Mouse (Mus musculus): Measurements from ENCODE around the gene Gtsf1. TPM values are rescaled to one million over a fixed set of nuclear protein-coding genes. Genes with fewer than 3 reads are reported as not detected.
A peak's percentile ranks its signal among the peaks of the same experiment; 100 is the strongest.
"Not testable (repeated sequence)": the region's sequence is repeated elsewhere in the genome, so short reads cannot be mapped to it uniquely, and the experiment has no call there.

Gene Gtsf1
- polyA plus RNA-seq, 1 experiment from 2014 or later = not detected

DNA sequence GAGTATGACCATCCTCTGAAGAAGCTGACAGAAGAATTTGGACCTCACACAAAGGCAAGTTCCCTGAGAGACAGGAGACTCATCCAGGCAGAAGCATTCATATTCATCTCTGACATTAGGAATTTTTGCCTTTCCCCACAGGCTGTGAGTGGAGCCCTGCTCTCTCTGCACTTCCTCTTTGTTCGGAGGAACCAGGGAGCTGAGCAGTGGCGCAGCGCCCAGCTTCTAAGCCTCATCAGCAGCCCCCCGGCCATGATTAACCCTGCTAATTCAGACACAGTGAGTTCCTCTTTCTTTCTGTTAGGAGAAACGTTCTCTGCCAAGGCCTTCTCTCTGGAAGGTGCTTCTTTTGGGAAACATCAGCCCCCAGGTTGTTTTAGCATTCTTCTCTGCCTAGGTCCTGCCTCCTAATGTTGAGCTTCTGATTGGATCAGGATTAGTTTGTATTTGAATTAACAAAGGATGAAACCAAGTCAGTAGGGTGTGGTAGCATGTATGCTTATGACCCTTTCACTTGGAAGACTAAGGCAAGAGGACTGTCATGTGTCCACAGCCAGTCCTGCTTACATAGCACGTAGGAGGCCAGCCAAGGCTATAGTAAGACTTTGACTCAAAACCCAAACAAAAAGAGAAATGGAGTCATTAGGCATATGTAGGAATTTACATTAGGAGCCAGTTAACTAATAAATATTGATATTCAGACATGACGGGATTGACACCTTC, 32.4 kb upstream of the Gtsf1 start:
- no peak for ATAC-seq (ENCODE audit: low FRiP score, low TSS enrichment)
- Histone ChIP-seq H3K4me3 (ENCODE audit: low read depth, low read length) (no peak overlapping the region), H3K4me1 (replicated peaks; ENCODE audit: control insufficient read depth, insufficient read depth) (no peaks in the 10 kb centered on the region), H3K9me3 (ENCODE audit: control insufficient read depth, low read length) (no peaks in the 10 kb centered on the region), H3K9ac (ENCODE audit: low read length) (peak overlapping the region; percentile 18; the same call in 1 of the 2 replicates), H3K4me2 (replicated peaks; ENCODE audit: low read depth) (0 out of 2 replicates have a peak overlapping the region, but pooled peaks have one; percentile 15), H3K27me3 (ENCODE audit: control insufficient read depth, insufficient read depth, low read length) (no peaks in the 10 kb centered on the region), H3K27ac (replicated peaks) (no peak overlapping the region), H3K36me3 (ENCODE audit: control insufficient read depth, insufficient read depth, low read length) (no peaks in the 10 kb centered on the region)
- WGBS = 37% methylated on average over 7 of the region's 7 CpGs
- DNase-seq (ENCODE audit: low spot score) = no peak
- no peak for TF ChIP-seq EP300 (optimal IDR thresholded peaks at IDR 0.05)
- TF ChIP-seq CTCF (IDR thresholded peaks at IDR 0.05; ENCODE audit: low read depth) = no peak

DNA sequence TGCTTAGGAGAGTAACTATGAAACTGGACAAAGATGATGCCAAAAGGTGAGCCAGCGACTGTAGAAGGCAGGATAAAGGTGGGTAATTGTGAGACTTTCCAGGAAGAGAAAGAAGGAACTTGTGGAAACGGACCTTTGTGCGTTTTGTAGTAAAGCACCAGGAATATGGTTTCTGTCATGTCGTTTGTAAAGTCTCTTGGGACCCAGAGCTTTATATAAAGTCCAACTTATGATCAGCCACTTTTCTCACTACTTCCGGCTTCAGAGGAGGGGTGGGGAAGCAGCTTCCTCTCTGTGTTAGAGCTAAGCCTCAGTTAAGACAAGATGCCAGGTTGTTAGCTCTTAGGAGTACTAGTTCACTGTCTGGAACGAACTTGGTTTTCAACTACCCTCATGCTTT, 24.2 kb upstream of the Gtsf1 start:
- Histone ChIP-seq H3K9me3 (ENCODE audit: control insufficient read depth, low read length) (no peaks in the 10 kb centered on the region), H3K4me2 (replicated peaks; ENCODE audit: low read depth) (no peak overlapping the region), H3K36me3 (ENCODE audit: control insufficient read depth, insufficient read depth, low read length) (no peaks in the 10 kb centered on the region), H3K9ac (ENCODE audit: low read length) (no peak overlapping the region), H3K27me3 (ENCODE audit: control insufficient read depth, insufficient read depth, low read length) (no peaks in the 10 kb centered on the region), H3K4me1 (replicated peaks; ENCODE audit: control insufficient read depth, insufficient read depth) (no peaks in the 10 kb centered on the region), H3K4me3 (ENCODE audit: low read depth, low read length) (no peak overlapping the region), H3K27ac (replicated peaks) (no peak overlapping the region)
- ATAC-seq (ENCODE audit: low FRiP score, low TSS enrichment) (no peak), DNase-seq (ENCODE audit: low spot score) (no peak)
- TF ChIP-seq EP300 (optimal IDR thresholded peaks at IDR 0.05) = no peak
- TF ChIP-seq CTCF (IDR thresholded peaks at IDR 0.05; ENCODE audit: low read depth) = no peak
- WGBS = 82% methylated on average over 6 of the region's 6 CpGs

DNA sequence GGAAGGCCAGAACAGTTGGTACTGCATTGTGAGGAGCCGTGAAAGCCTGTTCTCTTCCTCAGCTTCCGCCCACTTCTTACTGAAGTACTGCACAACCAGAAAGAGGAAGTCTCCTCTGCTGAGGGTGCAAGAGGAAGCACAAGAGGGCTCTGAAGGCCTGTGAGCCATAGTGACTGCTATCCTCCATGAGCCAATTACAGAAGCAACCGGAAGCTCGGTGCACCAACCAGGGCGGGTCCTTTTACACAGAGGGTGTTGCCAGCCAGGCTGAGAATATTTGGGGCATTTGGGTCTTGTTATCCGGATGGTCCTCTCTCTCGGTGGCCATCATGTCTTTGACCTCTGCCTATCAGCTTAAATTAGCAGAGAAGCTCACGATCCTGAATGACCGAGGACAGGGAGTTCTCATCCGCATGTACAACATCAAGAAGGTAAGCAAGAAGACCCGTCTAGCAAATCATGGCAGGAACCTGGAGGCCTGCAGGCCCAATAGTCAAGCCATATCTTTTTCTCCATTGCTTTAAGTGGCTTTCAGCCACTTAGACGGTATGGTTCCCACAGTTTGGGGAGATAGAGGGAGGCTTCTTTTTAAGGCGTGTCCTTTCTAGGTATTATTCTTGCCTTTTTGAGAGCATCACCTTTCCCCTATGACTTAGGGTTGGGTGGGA, 23.4 kb upstream of the Gtsf1 start, which contains the start of gene Nckap1l:
TSS of gene Nckap1l (plus strand) at position 244 of the 668 bp plus-strand sequence.
- no peak for TF ChIP-seq CTCF (IDR thresholded peaks at IDR 0.05; ENCODE audit: low read depth)
- TF ChIP-seq EP300 (optimal IDR thresholded peaks at IDR 0.05) = no peak
- Histone ChIP-seq H3K9me3 (ENCODE audit: control insufficient read depth, low read length) (no peaks in the 10 kb centered on the region), H3K4me1 (replicated peaks; ENCODE audit: control insufficient read depth, insufficient read depth) (no peaks in the 10 kb centered on the region), H3K27ac (replicated peaks) (no peak within 1 kb of the TSS), H3K36me3 (ENCODE audit: control insufficient read depth, insufficient read depth, low read length) (no peaks in the 10 kb centered on the region), H3K4me3 (ENCODE audit: low read depth, low read length) (no peak within 1 kb of the TSS), H3K9ac (ENCODE audit: low read length) (no peak within 1 kb of the TSS), H3K4me2 (replicated peaks; ENCODE audit: low read depth) (no peak within 1 kb of the TSS), H3K27me3 (ENCODE audit: control insufficient read depth, insufficient read depth, low read length) (no peaks in the 10 kb centered on the region)
- 80% methylated on average over 13 of the region's 13 CpGs for WGBS
- DNase-seq (ENCODE audit: low spot score) (no peak), ATAC-seq (ENCODE audit: low FRiP score, low TSS enrichment) (no peak)

DNA sequence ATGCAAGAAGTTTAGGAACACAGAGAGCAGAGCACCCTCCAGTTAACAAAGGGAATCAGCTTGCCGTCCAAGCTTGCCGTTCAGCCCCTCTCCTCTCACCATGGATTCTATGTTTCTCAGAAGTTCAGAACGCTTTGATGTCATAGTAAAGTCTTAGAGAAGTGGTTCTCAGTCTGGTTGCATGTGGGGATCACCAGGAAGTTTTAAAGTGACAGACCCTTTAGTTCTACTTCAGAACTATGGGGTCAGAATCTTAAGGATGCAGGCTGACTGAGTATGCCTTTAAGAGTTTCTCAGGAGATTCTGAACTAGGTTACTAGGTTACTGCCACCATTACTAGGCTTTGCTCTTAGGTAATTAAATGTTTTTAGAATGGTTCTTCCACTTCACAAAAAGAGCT, 18.1 kb upstream of the Gtsf1 start, which contains the start of gene Gtsf2:
TSS of gene Gtsf2 (minus strand) at position 101 of the 400 bp plus-strand sequence.
- 54% methylated on average over 3 of the region's 3 CpGs for WGBS
- Histone ChIP-seq H3K4me2 (replicated peaks; ENCODE audit: low read depth) (no peak within 1 kb of the TSS), H3K4me3 (ENCODE audit: low read depth, low read length) (no peak within 1 kb of the TSS), H3K9me3 (ENCODE audit: control insufficient read depth, low read length) (no peaks in the 10 kb centered on the region), H3K9ac (ENCODE audit: low read length) (no peak within 1 kb of the TSS), H3K4me1 (replicated peaks; ENCODE audit: control insufficient read depth, insufficient read depth) (no peaks in the 10 kb centered on the region), H3K36me3 (ENCODE audit: control insufficient read depth, insufficient read depth, low read length) (no peaks in the 10 kb centered on the region), H3K27ac (replicated peaks) (no peak within 1 kb of the TSS), H3K27me3 (ENCODE audit: control insufficient read depth, insufficient read depth, low read length) (no peaks in the 10 kb centered on the region)
- ATAC-seq (ENCODE audit: low FRiP score, low TSS enrichment) = no peak
- no peak for TF ChIP-seq CTCF (IDR thresholded peaks at IDR 0.05; ENCODE audit: low read depth)
- TF ChIP-seq EP300 (optimal IDR thresholded peaks at IDR 0.05) = no peak
- no peak for DNase-seq (ENCODE audit: low spot score)

DNA sequence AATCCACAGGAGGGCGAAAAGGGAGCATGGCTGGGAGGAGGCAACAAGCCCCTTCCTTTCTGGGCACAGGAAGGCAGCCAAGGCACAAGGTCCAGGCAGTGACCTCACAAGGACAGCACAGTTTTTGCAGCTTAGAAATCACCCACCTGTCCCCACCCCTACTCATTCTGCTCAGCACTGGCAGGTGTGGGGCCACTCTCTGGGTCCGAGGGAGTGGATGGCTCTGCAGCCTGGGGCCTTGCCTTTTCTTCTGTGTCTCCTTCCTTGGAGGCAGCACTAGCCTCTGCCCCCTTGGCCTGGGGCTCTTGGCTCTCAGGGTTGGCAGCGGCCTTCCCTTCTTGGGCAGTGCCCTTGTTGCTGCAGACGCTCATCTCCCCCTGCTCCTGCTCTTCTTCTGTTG, 15.7 kb upstream of the Gtsf1 start:
- H3K27ac ChIP-seq (replicated peaks); H3K27me3 ChIP-seq (ENCODE audit: control insufficient read depth, insufficient read depth, low read length); H3K9me3 ChIP-seq (ENCODE audit: control insufficient read depth, low read length); H3K4me1 ChIP-seq (replicated peaks; ENCODE audit: control insufficient read depth, insufficient read depth); DNase-seq (ENCODE audit: low spot score); H3K4me3 ChIP-seq (ENCODE audit: low read depth, low read length); ATAC-seq (ENCODE audit: low FRiP score, low TSS enrichment); H3K9ac ChIP-seq (ENCODE audit: low read length); H3K36me3 ChIP-seq (ENCODE audit: control insufficient read depth, insufficient read depth, low read length); H3K4me2 ChIP-seq (replicated peaks; ENCODE audit: low read depth): not testable (repeated sequence)
- WGBS = 87% methylated on average over 4 of the region's 4 CpGs

DNA sequence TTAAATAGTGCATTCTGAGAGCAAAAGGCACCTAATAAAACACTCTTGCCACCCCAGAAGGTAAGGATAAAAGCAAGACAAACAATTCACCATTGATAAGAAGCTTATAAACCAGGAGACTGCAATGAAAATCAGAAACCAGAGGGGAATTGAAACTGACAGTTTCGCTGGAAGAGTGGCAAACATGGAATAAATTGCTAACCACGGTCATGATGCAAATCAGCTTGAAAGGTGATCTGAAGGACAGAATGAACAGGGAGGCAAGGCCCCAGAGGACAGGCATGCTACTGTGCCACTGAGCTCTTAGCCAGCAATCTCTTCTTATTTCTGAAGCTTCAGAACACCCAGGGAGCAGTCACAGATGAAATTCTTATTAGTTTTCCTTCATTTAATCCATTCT, 3.3 kb downstream of the Gtsf1 start:
- Histone ChIP-seq H3K9ac (ENCODE audit: low read length) (no peak overlapping the region), H3K4me2 (replicated peaks; ENCODE audit: low read depth) (no peak overlapping the region), H3K36me3 (ENCODE audit: control insufficient read depth, insufficient read depth, low read length) (no peaks in the 10 kb centered on the region), H3K27ac (replicated peaks) (no peak overlapping the region), H3K27me3 (ENCODE audit: control insufficient read depth, insufficient read depth, low read length) (no peaks in the 10 kb centered on the region), H3K4me1 (replicated peaks; ENCODE audit: control insufficient read depth, insufficient read depth) (no peaks in the 10 kb centered on the region), H3K9me3 (ENCODE audit: control insufficient read depth, low read length) (no peaks in the 10 kb centered on the region), H3K4me3 (ENCODE audit: low read depth, low read length) (no peak overlapping the region)
- no peak for TF ChIP-seq EP300 (optimal IDR thresholded peaks at IDR 0.05)
- TF ChIP-seq CTCF (IDR thresholded peaks at IDR 0.05; ENCODE audit: low read depth) = no peak
- DNase-seq (ENCODE audit: low spot score) (no peak), ATAC-seq (ENCODE audit: low FRiP score, low TSS enrichment) (no peak)
- WGBS = 27% methylated on average over 2 of the region's 2 CpGs

DNA sequence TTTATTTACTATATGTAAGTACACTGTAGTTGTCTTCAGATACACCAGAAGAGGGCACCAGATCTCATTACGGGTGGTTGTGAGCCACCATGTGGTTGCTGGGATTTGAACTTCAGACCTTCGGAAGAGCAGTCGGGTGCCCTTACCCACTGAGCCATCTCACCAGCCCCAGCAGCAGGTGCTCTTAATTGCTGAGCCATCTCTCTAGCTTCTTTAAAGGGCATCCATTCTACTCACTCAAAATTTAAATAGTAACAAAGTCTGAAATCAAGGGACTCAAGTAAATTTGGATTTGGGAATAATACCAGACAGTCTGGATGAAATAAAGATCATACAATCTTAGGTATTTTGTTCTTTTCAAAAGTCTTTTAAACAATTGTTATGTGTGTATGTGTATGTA, 24.7 kb downstream of the Gtsf1 start:
- H3K4me1 ChIP-seq (replicated peaks; ENCODE audit: control insufficient read depth, insufficient read depth); H3K9ac ChIP-seq (ENCODE audit: low read length); H3K9me3 ChIP-seq (ENCODE audit: control insufficient read depth, low read length); H3K4me3 ChIP-seq (ENCODE audit: low read depth, low read length); H3K27ac ChIP-seq (replicated peaks); H3K27me3 ChIP-seq (ENCODE audit: control insufficient read depth, insufficient read depth, low read length); DNase-seq (ENCODE audit: low spot score); H3K4me2 ChIP-seq (replicated peaks; ENCODE audit: low read depth); ATAC-seq (ENCODE audit: low FRiP score, low TSS enrichment); H3K36me3 ChIP-seq (ENCODE audit: control insufficient read depth, insufficient read depth, low read length): not testable (repeated sequence)
- 85% methylated on average over 2 of the region's 3 CpGs for WGBS
